Mouse (Mus musculus): Measurements from ENCODE around the gene Cdkal1.
A peak's percentile ranks its signal among the peaks of the same experiment; 100 is the strongest.

Cdkal1 gene

GRCm38 (mm10) chr13:29697230-29697629, 158.2 kb downstream of the Cdkal1 start:
- DNase-seq = no peak

- peak in 1 of 2 experiments; percentile 10 for DNase-seq
Measured at GRCm38 (mm10) chr13:29690734-29691133, 164.7 kb downstream of the Cdkal1 start.

GRCm38 (mm10) chr13:29688851-29689250, 166.6 kb downstream of the Cdkal1 start:
- DNase-seq = peak; percentile 37 to 45

- no peak for DNase-seq
Measured at GRCm38 (mm10) chr13:29687872-29688271, 167.6 kb downstream of the Cdkal1 start.

GRCm38 (mm10) chr13:29679479-29680186, 175.8 kb downstream of the Cdkal1 start:
- DNase-seq = no peak

- DNase-seq = no peak
Measured at GRCm38 (mm10) chr13:29677559-29677958, 177.9 kb downstream of the Cdkal1 start.

- no peak for DNase-seq
Measured at GRCm38 (mm10) chr13:29670626-29671025, 184.8 kb downstream of the Cdkal1 start.

GRCm38 (mm10) chr13:29663908-29664307, 191.6 kb downstream of the Cdkal1 start:
- DNase-seq = no peak

- no peak for DNase-seq
Measured at GRCm38 (mm10) chr13:29655841-29656365, 199.6 kb downstream of the Cdkal1 start.

GRCm38 (mm10) chr13:29653407-29653806, 202.1 kb downstream of the Cdkal1 start:
- DNase-seq = peak; percentile 59 to 74

GRCm38 (mm10) chr13:29652791-29653190, 202.7 kb downstream of the Cdkal1 start:
- no peak for DNase-seq

GRCm38 (mm10) chr13:29650576-29651236, 204.8 kb downstream of the Cdkal1 start:
- no peak for DNase-seq

GRCm38 (mm10) chr13:29649593-29649992, 205.9 kb downstream of the Cdkal1 start:
- no peak for DNase-seq

- no peak for DNase-seq
Measured at GRCm38 (mm10) chr13:29642226-29642625, 213.2 kb downstream of the Cdkal1 start.

GRCm38 (mm10) chr13:29641200-29641599, 214.3 kb downstream of the Cdkal1 start:
- no peak for DNase-seq

GRCm38 (mm10) chr13:29640186-29640585, 215.3 kb downstream of the Cdkal1 start:
- DNase-seq = no peak

GRCm38 (mm10) chr13:29638303-29638702, 217.2 kb downstream of the Cdkal1 start:
- no peak for DNase-seq

- DNase-seq = peak; percentile 67 to 77
Measured at GRCm38 (mm10) chr13:29637788-29638187, 217.7 kb downstream of the Cdkal1 start.

- no peak for DNase-seq
Measured at GRCm38 (mm10) chr13:29635581-29635980, 219.9 kb downstream of the Cdkal1 start.

GRCm38 (mm10) chr13:29631342-29631741, 224.1 kb downstream of the Cdkal1 start:
- DNase-seq = no peak

GRCm38 (mm10) chr13:29628607-29629006, 226.9 kb downstream of the Cdkal1 start:
- DNase-seq = peak; percentile 77 to 79

GRCm38 (mm10) chr13:29627438-29628124, 227.9 kb downstream of the Cdkal1 start:
- peak; percentile 86 to 90 for DNase-seq

- no peak for DNase-seq
Measured at GRCm38 (mm10) chr13:29624929-29625328, 230.5 kb downstream of the Cdkal1 start.
